Mouse (Mus musculus) CH12.LX (cell line): ENCODE results near the gene Sirt4. TPM values are rescaled to one million over a fixed set of nuclear protein-coding genes. Genes with fewer than 3 reads are reported as not detected.
"Not testable (repeated sequence)": the region's sequence is repeated elsewhere in the genome, so short reads cannot be mapped to it uniquely, and the experiment has no call there.

Source experiments
- DNase-seq: peaks from one replicate; pipeline ENCODE4 v3.0.0-alpha.2; 2013; ENCODE audit errors: extremely low read depth
- H3K27ac ChIP-seq: 2 replicates; pipeline ENCODE4 v1.5.1; 2012; ENCODE audit warnings: low read depth, mild to moderate bottlenecking, control low read depth, moderate library complexity; ENCODE audit not compliant: insufficient read depth
- H3K27me3 ChIP-seq: replicated peaks from 2 replicates; pipeline ENCODE3; 2012; ENCODE audit warnings: inconsistent platforms
- H3K36me3 ChIP-seq, 2 experiments: replicated peaks in 1 of 2; 2 replicates each; pipeline versions ENCODE3 to v1.6.1; 2012; ENCODE audit warnings: inconsistent platforms in 1 of 2, low read length in 1 of 2, mild to moderate bottlenecking in 1 of 2, mixed read lengths in 1 of 2, moderate library complexity in 1 of 2; ENCODE audit not compliant: control insufficient read depth in 1 of 2, insufficient read depth in 1 of 2
- H3K4me1 ChIP-seq, 2 experiments: 2 replicates each; pipeline ENCODE4 v1.6.1; 2012; ENCODE audit warnings: inconsistent platforms in 1 of 2, moderate library complexity in 1 of 2; ENCODE audit not compliant: insufficient read depth in 2 of 2, control insufficient read depth in 1 of 2
- H3K4me2 ChIP-seq: 2 replicates; pipeline ENCODE4 v1.6.1; 2012; ENCODE audit warnings: low read depth, mild to moderate bottlenecking, control low read depth; ENCODE audit not compliant: poor library complexity, insufficient read depth, severe bottlenecking
- H3K4me3 ChIP-seq, 3 experiments: fragments of 150-350 bp in 1 of 3; sonication (generic) in 1 of 3; replicated peaks in 1 of 3; 2 replicates each; pipeline versions ENCODE3 to v1.5.1; 2011 to 2012; ENCODE audit warnings: low read depth in 2 of 3, low read length in 2 of 3, mild to moderate bottlenecking in 2 of 3, moderate library complexity in 2 of 3, control low read depth in 1 of 3, improper control_type of control experiment in 1 of 3, inconsistent platforms in 1 of 3, mixed read lengths in 1 of 3; ENCODE audit not compliant: poor library complexity in 1 of 3
- H3K79me2 ChIP-seq: replicated peaks from 2 replicates; pipeline ENCODE4 v1.6.1; 2012; ENCODE audit warnings: mild to moderate bottlenecking, moderate library complexity; ENCODE audit not compliant: control insufficient read depth, poor library complexity, insufficient read depth, severe bottlenecking; ENCODE audit errors: extremely low read depth
- H3K9ac ChIP-seq: 2 replicates; pipeline ENCODE4 v1.6.1; 2012; ENCODE audit warnings: low read depth, mild to moderate bottlenecking, control low read depth, moderate library complexity; ENCODE audit not compliant: insufficient read depth
- H3K9me3 ChIP-seq: replicated peaks from 2 replicates; pipeline ENCODE3; 2012; ENCODE audit warnings: low read length, inconsistent platforms, mixed read lengths
- CHD1 ChIP-seq: IDR thresholded peaks from 2 replicates; pipeline ENCODE4 v1.6.1; 2012; ENCODE audit warnings: low read depth, low read length, improper control_type of control experiment, inconsistent platforms
- CHD2 ChIP-seq: IDR thresholded peaks from 2 replicates; pipeline ENCODE4 v1.6.1; 2011; ENCODE audit warnings: low read length, improper control_type of control experiment
- CTCF ChIP-seq, 2 experiments: IDR thresholded peaks in 1 of 2; conservative IDR thresholded peaks in 1 of 2; 2 replicates each; pipeline ENCODE4 v1.5.1; 2011 to 2012; ENCODE audit warnings: low read depth in 2 of 2, low read length in 2 of 2, improper control_type of control experiment in 1 of 2, inconsistent platforms in 1 of 2, mild to moderate bottlenecking in 1 of 2, moderate library complexity in 1 of 2
- E2F4 ChIP-seq: IDR thresholded peaks from 2 replicates; pipeline ENCODE4 v1.6.1; 2011; ENCODE audit warnings: low read depth, low read length, improper control_type of control experiment; ENCODE audit not compliant: insufficient replicate concordance
- EP300 ChIP-seq: IDR thresholded peaks from 2 replicates; pipeline ENCODE4 v1.6.1; 2011; ENCODE audit warnings: low read length, improper control_type of control experiment
- JUND ChIP-seq: conservative IDR thresholded peaks from 2 replicates; pipeline ENCODE4 v1.6.1; 2011; ENCODE audit warnings: low read depth, low read length, improper control_type of control experiment
- KAT2A ChIP-seq: IDR thresholded peaks from 2 replicates; pipeline ENCODE4 v1.6.1; 2012; ENCODE audit warnings: low read length, improper control_type of control experiment, inconsistent platforms; ENCODE audit not compliant: insufficient replicate concordance
- MAFK ChIP-seq: IDR thresholded peaks from 2 replicates; pipeline ENCODE4 v1.6.1; 2011; ENCODE audit warnings: low read length, improper control_type of control experiment; ENCODE audit not compliant: insufficient replicate concordance
- MAX ChIP-seq: IDR thresholded peaks from 2 replicates; pipeline ENCODE4 v1.6.1; 2011; ENCODE audit warnings: low read length, improper control_type of control experiment
- MEF2A ChIP-seq: IDR thresholded peaks from 2 replicates; pipeline ENCODE4 v1.6.1; 2014; ENCODE audit warnings: low read depth, mild to moderate bottlenecking, inconsistent platforms, low read length, improper control_type of control experiment, borderline replicate concordance
- MYC ChIP-seq: IDR thresholded peaks from 2 replicates; pipeline ENCODE4 v1.6.1; 2011; ENCODE audit warnings: low read depth, mild to moderate bottlenecking, improper control_type of control experiment, low read length
- POLR2A ChIP-seq: IDR thresholded peaks from 2 replicates; pipeline ENCODE4 v1.6.1; 2011; ENCODE audit warnings: low read depth, mild to moderate bottlenecking, improper control_type of control experiment, low read length
- RAD21 ChIP-seq: IDR thresholded peaks from 2 replicates; pipeline ENCODE4 v1.6.1; 2011; ENCODE audit warnings: low read depth, mild to moderate bottlenecking, low read length, improper control_type of control experiment, moderate library complexity
- RCOR1 ChIP-seq: conservative IDR thresholded peaks from 2 replicates; pipeline ENCODE4 v1.6.1; 2012; ENCODE audit warnings: low read depth, mild to moderate bottlenecking, inconsistent platforms, low read length, improper control_type of control experiment
- SMC3 ChIP-seq: IDR thresholded peaks from 2 replicates; pipeline ENCODE4 v1.6.1; 2011; ENCODE audit warnings: low read depth, low read length, improper control_type of control experiment
- USF1 ChIP-seq: IDR thresholded peaks from 2 replicates; pipeline ENCODE4 v1.6.1; 2014; ENCODE audit warnings: low read depth, mild to moderate bottlenecking, inconsistent platforms, low read length, improper control_type of control experiment
- ZC3H11A ChIP-seq: IDR thresholded peaks from 2 replicates; pipeline ENCODE4 v1.6.1; 2012; ENCODE audit warnings: low read depth, mild to moderate bottlenecking, inconsistent platforms, low read length, improper control_type of control experiment
- ZNF384 ChIP-seq: IDR thresholded peaks from 2 replicates; pipeline ENCODE4 v1.6.1; 2012; ENCODE audit warnings: low read depth, low read length, improper control_type of control experiment, inconsistent platforms
- dilution Hi-C: fragments of 300-500 bp; cut with MboI; formaldehyde crosslinking; loops from 2 replicates; pipeline ENCODE4 v1.14.3; 2020; ENCODE audit warnings: low sequenced_read_pairs; ENCODE audit not compliant: extremely low pct_unique_long_range_greater_than_20kb, extremely low pct_ligation_motif_present
- in situ Hi-C: fragments of 300-500 bp; cut with MboI; formaldehyde crosslinking; loops from 3 replicates; pipeline ENCODE4 v1.14.3; 2019; ENCODE audit warnings: low sequenced_read_pairs, low pct_ligation_motif_present, low pct_unique_long_range_greater_than_20kb, mixed read lengths
- polyA plus RNA-seq: library from polyadenylated mRNA; unstranded; fragments of >175 nt; gene quantifications from 2 replicates; pipeline ENCODE4 v1.2.1, GENCODE M21; 2012; ENCODE audit warnings: low read depth; ENCODE audit not compliant: insufficient read length
- total RNA-seq, 2 experiments: library from RNA; depleted of rRNA; stranded (reverse); fragments of 300-350 nt in 1 of 2; fragments of >200 nt in 1 of 2; gene quantifications; 2 replicates each; pipeline ENCODE4 v1.2.3; 2012 to 2014

The Sirt4 gene
- total and polyA plus RNA-seq, 3 experiments, result 10.0 to 18.0 (median 13.3) TPM

DNA sequence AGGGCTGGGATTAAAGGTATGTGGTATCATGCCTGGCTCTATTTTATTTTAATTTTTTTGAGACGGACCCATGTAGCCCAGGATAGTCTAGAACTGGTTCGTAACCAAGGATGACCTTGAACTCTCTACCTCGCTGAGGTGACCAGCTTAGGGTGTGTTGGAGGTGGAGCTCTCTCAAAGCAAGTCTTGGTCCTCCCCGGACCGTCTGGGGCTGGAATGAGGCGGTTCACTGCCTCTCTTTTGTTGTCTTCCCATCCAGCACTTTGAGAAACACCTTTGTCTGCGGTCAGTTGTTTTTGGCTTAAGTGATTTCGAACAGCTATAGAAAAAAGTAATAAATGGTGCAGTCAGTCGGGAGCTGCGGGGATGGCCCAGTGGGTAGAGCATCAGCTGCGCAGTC is 40.4 kb downstream of the Sirt4 start:
- in situ Hi-C loops, result loop anchor here (5.0 kb wide), 1 partner anchor 97 kb away; the partner anchor contains the start of gene Cox6a1
- H3K9me3 ChIP-seq, result no peaks in the 10 kb centered on the region
- no peak overlapping the region for H3K9ac ChIP-seq
- TF ChIP-seq ZC3H11A (no peak), POLR2A (no peak), MEF2A (no peak), ZNF384 (no peak), RCOR1 (no peak), CHD1 (no peak), USF1 (no peak), MAFK (no peak), EP300 (no peak), MYC (no peak), RAD21 (no peak), KAT2A (no peak), E2F4 (no peak), CHD2 (no peak)
- 0 out of 4 replicates have a peak, but pooled peaks cover 0 to 4% of the 10 kb centered on the region in 2 experiments for H3K4me1 ChIP-seq
- no peak overlapping the region for H3K27ac ChIP-seq
- no peak overlapping the region for H3K4me2 ChIP-seq
- DNase-seq, result no peak
- no peaks in the 10 kb centered on the region for H3K27me3 ChIP-seq
- no peaks in the 10 kb centered on the region for H3K79me2 ChIP-seq
- peaks cover 0 to 46% of the 10 kb centered on the region in 2 experiments for H3K36me3 ChIP-seq
- no peak overlapping the region for H3K4me3 ChIP-seq
- dilution Hi-C loops, result no loop called here

GRCm38 (mm10) chr5:115442663-115443062 is 41.9 kb downstream of the Sirt4 start:
- H3K27me3 ChIP-seq, H3K79me2 ChIP-seq, DNase-seq, H3K4me2 ChIP-seq, H3K27ac ChIP-seq, H3K9me3 ChIP-seq, H3K4me3 ChIP-seq, dilution Hi-C loops, H3K9ac ChIP-seq, H3K4me1 ChIP-seq: not testable (repeated sequence)
- H3K36me3 ChIP-seq, result peaks cover 0 to 53% of the 10 kb centered on the region in 2 experiments
- peak; percentile 35 for TF ChIP-seq SMC3
- peak; percentile 37; the same call in 1 of the 2 replicates for TF ChIP-seq JUND
- TF ChIP-seq MYC, result 0 out of 2 replicates have a peak, but pooled peaks have one; percentile 32
- TF ChIP-seq MAX, result peak; percentile 35; the same call in 1 of the 2 replicates
- TF ChIP-seq RAD21, result peak; percentile 47
- peak; percentile 62 to 64 for TF ChIP-seq CTCF (conservative IDR thresholded peaks at IDR 0.05 in 1 of 2, IDR thresholded peaks at IDR 0.05 in 1 of 2; ENCODE audit: low read depth in 2 of 2, low read length in 2 of 2)
- in situ Hi-C loops, result loop anchor here (5.0 kb wide), 1 partner anchor 95 kb away; the partner anchor contains the start of gene Cox6a1
